Mouse (Mus musculus) adrenal gland, postnatal 10 days (tissue): Measurements from ENCODE around the gene Pacsin3. TPM values are rescaled to one million over a fixed set of nuclear protein-coding genes. Genes with fewer than 3 reads are reported as not detected.
A peak's percentile ranks its signal among the peaks of the same experiment; 100 is the strongest.

Experiments
- DNase-seq: peaks from one replicate; pipeline ENCODE4 v3.0.0; 2021; ENCODE audit warnings: mixed read lengths
- total RNA-seq, 2 experiments: library from RNA; stranded (reverse); gene quantifications; 2 replicates each; pipeline ENCODE4 v1.2.3; 2021

The Pacsin3 gene
- total RNA-seq, 2 experiments from 2014 or later: 53.9 to 80.0 TPM

DNA sequence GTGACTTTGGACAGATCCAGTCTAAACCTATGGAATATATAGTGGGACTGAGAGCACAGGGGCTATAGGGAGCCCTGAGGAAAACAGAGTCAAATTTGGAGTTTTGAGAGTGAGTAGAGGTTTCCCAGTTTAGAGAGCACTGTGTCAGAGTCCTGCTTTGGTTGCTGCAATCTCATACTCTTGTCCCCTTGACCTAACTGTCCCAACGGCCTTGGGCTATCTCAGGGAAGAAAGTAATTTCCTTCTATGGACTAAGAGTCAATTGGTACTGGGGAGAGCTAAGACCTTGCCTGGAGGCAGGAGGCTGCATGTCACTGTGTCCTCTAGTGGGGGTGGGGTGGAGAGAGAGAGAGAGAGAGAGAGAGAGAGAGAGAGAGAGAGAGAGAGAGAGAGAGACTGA lies 3.1 kb downstream of the Pacsin3 start:
- no peak for DNase-seq

DNA sequence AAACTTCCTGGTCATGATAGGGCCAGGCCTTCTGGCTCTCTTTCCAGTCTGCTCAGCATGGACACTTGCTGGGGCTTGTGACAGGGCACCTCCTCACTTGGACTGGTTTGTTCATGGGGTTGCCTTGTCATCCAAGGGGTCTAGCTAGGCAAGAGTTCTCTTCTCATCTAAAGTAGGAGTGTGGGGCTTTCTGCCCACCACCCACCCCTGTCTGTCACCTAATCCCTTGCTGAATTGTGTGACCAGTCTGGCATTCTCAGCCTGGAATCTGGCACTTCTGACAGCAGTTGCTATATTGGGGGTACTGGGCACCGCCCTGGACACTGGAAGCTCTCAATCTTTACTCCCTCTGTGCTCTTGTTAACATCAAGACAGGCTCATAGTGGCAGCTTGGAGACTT lies 3.7 kb downstream of the Pacsin3 start:
- DNase-seq: no peak

DNA sequence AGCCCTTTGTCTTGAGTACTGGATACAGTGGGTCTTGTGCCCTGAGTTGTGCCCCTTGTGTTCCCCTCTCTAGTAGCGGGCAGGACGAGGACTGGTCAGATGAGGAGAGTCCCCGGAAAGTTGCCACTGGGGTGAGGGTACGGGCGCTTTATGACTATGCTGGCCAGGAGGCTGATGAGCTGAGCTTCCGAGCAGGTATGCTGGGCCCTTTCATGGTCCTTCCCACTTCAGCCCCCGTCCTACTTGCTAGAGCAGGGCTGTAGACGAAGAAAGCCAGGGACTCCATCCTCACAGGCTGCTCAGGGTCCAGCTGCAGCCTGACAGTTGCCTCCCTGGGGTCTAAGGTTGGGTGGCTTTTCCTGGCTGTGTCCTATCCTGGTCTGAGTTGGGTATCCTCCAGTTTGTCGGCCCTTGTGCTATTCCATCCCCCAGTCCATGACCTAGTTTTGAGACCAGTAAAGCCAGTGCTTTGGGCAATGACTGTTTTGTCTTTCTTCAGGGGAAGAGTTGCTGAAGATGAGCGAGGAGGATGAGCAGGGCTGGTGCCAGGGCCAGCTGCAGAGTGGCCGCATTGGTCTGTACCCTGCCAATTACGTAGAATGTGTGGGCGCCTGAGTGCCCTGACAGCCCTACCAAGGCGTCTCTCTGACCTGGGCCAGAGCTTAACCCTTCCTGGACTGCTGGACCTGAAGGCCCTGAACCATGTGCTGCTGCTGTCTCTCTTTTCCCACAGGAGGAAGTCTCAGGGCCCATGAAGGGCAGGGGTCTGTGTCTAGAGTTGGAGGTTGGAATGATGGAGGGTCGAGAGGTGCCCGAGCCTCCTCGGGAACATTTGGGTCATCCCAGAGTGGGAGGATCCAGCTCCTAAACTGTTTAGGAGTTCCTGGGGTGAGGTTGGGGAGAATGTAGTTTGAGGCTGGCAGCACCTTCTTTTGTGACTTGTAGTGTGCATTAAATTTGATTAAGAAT lies 8.2 kb downstream of the Pacsin3 start:
- DNase-seq: no peak

DNA sequence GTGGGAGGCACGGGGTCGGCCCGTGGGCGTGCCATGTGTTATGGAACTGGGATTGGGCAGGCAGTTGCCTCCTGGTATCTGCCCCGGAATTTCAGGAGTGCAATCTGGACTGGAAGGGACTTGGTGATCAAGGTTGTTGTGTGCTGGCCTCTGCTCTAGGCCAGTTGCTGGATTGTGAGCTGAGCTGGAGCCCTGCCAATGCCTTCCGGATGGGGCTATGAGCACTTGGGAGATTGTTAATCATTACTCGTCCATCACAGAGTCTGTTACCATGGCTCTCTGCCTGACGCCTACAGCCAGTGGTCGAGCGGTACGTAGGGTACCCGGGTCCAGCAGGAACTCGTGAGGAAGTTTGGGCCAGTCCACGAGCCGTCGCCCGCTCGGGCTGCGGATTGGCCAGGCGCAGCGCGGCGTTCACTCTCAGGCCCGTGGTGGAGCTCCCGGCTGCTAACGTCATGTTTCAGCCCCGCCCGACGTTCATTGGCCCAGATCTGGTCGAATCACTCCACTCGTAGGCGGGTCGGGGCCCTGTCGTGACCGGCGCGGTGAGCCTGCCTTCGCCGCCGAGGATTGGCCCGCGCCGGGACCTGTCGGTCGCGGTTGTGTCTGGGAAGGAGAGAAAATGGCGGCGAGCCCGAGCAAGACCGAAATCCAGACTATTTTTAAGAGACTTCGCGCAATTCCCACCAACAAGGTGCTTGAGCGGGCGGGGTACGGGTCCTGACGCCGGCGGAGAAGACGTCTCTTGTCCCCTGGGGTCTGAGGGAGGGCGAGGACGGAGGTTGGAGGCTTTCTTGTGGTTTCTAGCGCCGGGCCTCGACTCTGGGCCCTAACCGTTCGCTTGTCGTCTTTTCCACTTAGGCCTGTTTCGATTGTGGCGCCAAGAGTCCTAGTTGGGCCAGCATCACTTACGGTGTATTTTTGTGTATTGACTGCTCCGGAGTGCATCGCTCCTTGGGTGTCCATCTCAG lies 9.2 kb downstream of the Pacsin3 start, which contains the start of gene Arfgap2:
Gene Arfgap2 (plus strand): TSS at position 264 of the 971 bp plus-strand sequence.
- DNase-seq: peak; percentile 98

DNA sequence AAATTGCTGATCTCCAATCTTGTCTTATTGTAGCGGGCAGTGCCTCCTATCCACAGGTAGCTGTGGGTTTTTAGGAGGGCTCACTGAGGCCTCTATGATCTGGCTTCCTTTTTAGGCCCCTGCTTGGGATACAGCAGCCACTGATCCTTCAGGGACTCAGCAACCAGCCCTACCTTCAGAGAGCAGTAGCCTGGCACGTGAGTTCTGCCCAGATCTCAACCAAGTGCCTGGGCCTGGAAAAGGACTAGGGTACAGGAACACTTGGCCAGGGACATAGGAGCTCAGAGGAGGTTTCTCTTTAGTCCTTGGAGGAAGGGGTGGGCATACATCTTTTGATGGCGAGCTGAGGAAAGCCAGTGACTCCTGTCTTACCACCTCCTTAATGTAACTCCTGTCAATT lies 12.3 kb downstream of the Pacsin3 start:
- DNase-seq: no peak

DNA sequence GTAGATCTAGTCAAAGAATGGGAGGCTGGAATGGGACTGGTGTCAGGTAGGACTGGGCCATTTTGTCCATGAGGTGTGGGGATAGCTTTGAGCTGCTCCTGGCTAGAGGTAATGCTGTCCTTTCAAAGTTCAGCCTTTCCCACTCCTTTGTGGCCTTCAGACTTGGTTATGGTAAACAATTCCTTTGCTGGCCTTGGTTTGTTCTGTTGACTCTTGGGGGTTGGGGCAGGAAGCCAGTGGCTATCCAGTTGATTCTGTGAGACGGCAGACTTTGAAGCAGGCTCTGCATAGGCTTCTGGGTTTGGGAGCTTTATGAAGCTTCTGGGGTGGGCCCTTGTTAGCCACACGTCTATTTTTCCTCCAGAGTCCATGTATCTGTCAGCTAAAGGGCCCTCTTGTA lies 13.0 kb downstream of the Pacsin3 start:
- DNase-seq: no peak

DNA sequence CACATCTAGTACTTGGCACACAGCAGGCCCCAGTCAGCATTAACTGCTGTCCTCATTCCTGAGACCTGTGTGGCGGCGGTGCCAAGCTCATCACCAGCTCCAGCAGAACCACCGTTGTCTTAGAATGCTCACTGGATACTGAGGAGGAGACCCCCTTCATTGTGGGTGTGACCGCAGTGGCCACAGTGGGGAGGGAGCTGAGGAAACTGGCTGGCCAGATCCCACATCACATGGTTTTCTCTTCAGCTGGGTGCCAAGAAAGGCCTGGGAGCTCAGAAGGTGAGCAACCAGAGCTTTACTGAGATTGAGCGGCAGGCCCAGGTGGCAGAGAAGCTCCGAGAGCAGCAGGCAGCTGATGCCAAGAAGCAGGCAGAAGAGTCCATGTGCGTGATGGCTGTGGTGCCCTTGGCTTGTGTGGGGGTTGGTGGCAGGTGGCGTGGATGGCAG lies 14.0 kb downstream of the Pacsin3 start:
- no peak for DNase-seq

DNA sequence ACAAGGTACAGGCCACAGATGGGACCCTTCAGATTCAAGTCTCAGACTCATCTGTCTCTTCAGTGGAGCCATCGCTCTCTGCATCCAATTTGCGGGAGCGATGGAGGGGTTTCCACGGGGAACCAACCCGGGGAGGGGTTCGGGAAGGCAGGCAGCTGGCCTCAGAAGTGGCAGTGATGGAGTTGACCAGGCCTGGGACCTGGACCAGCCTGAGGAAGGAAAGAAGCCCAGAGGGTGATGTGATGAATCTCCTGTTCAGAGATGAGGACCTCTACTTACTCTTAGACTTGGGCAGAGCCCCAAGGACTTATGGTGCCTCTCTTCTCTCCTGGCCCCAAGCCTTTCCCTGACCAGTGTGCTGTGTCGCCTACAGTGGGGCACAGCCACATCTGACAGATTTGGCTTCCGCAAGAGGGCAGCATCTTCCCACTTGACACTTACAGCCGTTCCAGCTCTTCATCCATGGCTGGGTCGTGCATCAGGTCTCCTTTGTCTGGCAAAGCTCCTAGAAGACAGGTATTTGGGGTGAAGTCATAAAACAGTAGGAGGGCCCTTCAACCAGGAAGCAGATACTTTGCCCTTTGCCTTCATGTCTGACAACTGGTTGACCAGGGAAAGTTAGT lies 23.1 kb downstream of the Pacsin3 start:
- peak; percentile 70 for DNase-seq

DNA sequence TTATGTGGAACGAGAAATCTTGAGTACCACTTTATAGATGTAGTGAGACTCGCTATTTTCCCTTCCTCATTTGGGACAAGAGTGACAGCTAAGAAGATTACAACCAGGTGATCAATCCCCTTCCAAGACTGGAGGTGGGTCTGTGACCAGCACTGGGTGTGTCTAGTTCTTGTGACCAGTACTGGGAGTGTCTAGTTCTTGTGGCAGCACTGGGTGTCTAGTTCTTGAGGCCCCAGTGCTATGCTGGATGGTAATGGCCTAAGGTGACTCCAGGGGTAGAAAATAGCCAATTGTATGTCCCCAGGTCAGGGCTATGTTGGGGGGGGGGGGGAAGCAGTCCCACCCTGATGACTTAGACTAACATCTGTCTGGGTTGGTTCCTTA lies 23.6 kb downstream of the Pacsin3 start:
- no peak for DNase-seq

DNA sequence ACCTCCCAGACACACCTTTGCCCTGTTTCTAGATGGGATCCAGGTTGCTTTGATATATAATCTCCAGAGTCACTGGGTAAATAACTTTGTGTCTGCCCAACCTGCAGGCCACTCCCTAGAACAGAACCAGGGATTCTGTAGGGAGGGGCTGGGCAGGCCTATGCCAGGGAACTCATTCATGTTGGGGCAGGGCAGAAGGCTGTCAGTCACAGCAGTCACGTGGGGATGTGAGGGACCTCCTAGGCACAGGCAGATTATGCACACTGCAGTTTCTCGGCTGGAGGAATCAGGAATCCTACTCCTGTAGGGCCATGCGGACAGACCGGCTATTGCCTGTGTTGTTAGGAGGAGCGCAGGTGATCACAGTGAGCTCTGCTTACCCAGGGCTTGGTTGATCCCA lies 25.6 kb downstream of the Pacsin3 start:
- DNase-seq: no peak

DNA sequence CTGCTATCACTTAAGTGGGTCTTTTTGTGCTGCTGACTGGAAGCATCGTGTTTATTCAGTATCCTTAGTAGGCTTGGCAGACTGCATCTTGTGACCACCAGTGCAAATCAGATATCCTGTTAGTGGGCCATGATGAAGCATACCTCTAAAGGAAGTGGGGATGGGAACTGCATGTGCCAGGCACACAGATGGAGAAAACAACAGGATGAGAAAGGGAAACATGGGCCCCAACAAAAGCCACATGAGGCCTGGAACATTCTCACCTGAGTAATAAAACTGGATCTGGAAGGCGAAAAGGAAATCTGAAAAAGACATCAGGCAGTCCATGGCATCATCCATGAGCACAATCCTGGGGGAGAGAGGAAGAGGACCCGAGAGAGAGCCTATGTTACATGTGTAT lies 28.2 kb downstream of the Pacsin3 start:
- DNase-seq: no peak

DNA sequence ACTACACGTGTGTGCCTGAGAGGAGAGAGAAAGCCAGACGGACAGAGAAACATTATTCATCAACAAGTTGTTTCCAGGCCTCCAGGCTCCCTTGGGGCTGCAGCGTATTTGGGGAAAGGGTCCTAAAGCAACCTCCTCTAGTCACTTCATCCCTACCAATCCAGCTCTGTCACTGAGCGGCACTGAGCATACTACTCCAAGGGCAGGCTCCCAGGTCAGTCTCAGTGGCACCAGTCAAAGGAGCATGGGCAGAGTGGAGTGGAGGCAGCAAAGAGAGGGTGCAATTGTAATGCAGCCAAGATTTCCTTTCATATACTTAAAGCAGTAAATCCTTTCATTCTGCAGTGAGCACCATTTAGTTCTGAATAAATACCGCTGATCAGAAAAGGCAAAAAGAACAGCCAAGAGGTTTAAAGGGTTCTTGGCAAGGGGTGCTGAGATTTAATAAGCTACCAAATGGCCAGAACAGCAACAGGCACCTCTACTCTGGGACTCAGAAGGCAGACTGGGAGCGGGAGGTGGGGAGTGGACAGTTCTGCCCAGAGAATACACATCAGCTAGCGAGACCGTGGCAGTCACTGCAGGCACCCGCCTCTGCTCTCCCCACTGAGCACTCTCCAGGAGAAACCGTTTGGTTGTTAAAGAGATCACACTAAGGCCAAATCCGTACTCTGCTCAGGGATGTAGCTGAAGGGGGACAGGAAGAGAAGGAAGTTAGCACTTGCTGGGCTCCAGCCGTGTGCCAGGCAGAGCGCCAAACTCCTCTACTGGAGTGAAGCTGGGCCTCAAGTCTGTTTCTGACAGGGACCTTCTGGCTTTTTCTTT lies 28.8 kb downstream of the Pacsin3 start:
- no peak for DNase-seq

DNA sequence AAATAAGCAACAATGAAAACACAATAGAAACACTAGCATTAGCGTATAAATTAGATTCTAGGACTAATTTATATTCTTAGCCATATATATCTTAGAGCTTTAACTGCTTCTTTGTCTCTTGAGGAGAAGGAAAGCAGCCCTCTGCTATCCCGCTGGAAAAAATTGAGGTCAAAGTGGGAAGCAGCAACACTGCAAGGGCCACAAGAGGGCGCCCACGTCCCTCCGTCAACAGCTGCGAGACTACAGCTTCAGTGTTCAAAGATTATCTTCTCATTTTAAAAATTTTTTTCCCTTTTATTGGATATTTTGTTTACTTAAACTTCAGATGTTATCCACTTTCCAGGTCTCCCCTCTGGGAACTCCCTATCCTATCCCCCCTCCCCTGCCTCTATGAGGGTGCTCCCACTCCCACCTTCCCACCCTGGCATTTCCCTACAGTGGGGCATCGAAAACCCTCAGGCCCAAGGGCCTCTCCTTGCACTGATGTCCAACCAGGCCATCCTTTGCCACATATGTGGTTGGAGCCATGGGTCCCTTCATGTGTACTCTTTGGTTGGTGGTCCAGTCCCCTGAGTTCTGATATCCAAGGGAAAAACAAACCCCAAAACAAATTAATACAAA lies 30.2 kb downstream of the Pacsin3 start:
- peak; percentile 90 for DNase-seq

DNA sequence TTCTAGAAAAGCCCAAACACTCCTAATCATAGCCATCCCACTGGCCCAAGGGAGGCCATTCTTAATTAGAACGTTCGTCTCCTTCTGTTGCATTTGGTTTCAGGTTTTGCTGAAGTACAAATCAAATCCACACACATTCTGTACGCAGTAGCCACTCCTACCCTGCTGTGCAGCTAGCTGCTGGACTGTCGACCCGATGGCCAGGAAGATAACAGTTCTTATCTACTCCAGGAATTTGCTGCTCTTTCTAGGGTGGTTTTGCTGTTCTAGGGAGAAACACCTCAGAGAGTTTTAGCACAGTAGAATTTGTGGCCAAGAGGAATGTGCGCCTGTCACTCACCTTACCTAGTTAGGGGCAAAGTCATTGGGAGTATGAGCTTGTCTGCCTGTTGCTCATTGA lies 31.8 kb downstream of the Pacsin3 start:
- no peak for DNase-seq

DNA sequence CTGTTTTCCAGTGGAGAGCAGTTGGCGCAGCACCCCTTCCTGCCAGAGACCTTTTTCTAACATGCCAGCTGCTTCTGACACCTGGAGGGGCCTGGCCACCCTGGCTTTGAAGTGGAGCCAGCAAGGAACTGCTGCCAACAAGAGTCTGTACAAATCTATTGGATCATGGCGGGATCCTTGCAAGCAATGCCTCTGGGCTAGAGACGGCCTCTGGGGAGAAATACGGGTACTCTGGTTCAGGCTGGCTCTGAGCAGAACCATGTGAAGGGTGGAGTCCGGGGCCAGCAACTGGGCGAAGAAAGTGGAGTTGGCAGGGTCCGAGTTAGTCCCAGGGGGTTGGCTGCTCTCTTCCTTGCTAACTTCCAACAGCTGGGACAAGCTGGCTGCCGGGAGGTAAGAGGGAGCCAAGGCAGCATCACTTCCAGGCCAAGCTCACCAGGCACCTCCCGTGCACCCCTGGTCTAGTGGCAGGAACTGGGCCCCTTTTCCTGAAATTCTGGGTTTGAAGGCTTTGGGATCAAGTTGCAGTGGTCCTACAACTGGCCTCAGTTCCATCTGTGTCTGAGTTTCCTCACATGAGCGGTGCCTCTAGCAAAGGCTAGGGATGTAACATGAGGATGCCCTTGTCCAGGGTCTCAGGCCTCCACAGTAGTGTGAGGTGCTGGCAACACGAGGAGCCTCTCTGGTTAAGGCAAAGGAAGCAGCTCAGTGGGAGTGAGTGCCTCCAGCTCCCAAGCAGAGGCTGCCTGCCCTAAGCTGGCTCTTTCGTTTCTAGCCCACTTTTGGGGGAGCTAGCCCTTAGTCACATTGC lies 35.6 kb downstream of the Pacsin3 start:
- DNase-seq: peak; percentile 85

DNA sequence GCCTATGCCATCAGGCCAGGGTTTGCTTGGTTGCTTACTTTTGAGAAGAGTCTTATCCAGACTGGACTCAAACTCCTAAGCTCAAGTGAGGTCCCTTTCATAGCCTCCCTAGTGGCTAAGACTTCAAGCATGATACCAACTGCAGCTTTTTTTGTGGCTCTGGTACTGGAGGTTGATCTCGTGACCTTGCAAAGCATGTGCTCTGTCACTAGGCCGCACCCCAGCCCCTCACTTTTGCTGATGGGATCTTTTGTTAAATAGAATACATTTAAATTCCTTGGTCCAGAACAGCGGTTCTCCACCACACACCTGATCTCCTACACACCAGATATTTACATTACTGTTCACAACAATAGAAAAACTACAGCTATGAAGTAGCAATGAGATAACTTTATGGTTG lies 38.5 kb downstream of the Pacsin3 start:
- no peak for DNase-seq

DNA sequence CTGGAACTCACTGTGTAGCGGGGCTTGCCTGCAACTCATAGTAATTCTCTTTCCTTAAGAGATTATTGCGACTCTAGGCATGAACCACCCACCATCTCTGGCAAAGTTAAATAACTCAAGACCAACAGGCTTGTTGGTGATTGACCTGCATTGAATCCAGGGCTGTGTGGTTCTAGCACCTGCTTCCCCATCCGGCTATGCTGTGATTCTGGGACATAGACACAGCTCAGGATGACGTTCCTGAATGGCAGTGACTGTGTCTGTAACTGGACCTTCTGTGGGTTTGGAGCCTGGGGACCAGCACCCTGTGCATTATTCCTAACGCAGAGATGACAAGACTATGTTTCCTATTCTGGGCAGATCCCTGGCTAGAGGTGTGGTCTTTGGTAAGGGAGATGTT lies 40.1 kb downstream of the Pacsin3 start:
- DNase-seq: no peak

DNA sequence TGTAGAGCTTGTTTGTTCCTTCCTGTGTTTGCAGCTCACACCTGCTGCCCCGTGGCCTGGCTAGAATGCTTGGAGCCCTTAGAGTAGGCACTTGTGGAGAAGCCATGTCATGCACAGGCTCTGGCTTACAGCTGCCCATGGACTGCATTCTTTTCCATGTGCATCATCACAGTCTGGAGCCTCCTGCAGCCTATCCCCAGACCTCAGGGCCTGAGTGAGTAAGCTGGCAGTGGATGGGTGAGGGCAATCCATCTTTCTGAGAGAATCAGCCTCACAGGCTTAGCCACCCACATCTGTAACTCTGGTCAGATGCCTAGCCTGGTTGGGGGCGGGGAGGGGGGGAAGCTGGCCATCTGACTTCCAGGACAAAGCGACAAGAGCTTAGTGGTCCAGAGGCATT lies 43.4 kb downstream of the Pacsin3 start:
- DNase-seq: peak; percentile 57

DNA sequence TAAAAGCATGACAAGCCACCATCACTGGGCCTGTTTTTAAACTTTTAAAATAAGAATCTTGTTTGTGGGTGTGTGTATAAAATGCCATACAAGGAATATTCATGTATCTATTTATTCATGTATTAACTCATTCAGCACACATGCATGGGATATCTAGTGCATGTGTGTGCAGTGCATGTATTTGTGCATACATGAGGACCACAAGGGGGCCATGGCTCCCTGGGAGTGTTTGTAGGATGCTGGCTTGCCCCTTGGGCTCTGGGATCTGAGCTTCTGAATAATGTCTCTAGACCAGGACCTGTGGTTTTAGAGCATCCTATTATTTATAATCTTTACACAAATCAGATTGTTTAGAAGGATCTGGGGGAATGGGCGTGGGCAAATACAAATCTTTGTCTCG lies 45.0 kb downstream of the Pacsin3 start:
- DNase-seq: no peak

DNA sequence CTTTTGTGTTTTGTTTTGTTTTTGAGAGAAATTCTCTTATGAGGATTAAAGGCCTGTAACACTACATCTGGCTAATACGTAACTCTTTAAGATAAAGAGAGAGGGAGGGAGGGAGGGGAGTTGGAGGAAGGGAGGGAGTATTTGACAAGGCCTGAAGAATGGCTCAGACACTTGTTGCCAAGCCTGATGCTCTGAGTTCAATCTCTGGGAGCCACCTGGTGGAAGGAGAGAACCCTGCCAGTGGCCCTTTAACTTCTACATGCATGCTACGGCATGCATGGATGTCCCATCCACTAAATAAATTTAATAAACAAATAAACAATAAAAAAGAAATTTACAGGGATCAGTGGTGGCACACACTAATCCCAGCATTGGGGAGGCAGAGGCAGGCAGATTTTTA lies 46.1 kb downstream of the Pacsin3 start:
- DNase-seq: no peak
